Mouse (Mus musculus) spleen, adult 12 weeks (tissue): ENCODE results near the gene Tdrd7.

Experiments
- DNase-seq: peaks from one replicate; pipeline ENCODE4 v3.0.0; 2022; ENCODE audit warnings: low spot score

Tdrd7 gene

DNA sequence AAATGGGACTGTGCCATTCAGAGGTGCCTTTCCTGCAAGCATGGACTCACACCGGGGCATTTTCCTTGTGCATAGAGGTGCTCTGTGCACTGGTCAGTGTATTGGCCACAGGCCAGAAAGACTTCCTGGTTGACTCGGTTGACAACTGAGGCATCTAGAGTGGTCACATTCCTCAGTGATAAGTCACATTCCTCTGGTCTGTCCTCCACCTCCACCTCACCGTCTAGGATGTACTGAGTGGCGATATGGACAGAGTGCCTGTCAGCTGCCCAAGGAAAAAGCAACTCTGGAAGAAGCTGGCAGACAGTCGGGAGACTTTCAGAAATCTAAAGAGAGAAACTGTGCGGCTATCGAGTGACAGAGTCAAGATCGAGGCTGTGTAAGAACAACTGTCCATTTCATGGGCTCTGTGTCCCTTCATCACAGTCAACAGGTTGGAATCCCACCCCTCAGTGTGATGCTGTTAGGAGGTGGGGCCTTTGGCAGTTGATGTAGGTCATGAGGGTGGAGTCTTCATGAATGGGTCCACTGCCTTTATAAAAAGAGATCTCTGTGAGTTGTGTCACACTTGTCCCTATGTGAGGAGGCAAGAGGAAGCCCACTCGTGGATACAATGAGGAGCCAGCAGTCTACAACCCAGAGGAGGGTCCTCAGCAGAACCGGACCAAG is at the start of gene Tdrd7:
TSS of gene Tdrd7 (plus strand) at position 564 of the 669 bp plus-strand sequence.
- no peak for DNase-seq

DNA sequence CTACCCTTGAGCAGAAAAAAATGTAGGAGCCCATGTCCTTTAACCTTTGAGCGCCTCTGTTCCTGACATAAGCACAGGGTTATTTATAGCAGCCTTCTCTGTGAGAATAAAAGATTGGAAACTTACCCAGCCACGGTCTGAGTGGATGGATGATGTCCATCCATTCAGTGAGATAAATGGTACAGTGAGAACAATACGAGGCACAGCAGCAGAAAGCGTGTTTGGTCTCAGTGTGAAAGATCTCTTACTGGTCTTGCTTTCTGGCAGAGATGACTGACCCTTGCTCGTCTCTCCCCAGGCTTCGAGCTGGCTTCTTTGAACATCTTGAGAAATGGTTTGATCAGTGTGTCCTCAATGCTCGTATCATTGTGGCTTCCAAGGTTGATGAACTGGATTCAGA is 48.0 kb upstream of the Tdrd7 start:
- no peak for DNase-seq

DNA sequence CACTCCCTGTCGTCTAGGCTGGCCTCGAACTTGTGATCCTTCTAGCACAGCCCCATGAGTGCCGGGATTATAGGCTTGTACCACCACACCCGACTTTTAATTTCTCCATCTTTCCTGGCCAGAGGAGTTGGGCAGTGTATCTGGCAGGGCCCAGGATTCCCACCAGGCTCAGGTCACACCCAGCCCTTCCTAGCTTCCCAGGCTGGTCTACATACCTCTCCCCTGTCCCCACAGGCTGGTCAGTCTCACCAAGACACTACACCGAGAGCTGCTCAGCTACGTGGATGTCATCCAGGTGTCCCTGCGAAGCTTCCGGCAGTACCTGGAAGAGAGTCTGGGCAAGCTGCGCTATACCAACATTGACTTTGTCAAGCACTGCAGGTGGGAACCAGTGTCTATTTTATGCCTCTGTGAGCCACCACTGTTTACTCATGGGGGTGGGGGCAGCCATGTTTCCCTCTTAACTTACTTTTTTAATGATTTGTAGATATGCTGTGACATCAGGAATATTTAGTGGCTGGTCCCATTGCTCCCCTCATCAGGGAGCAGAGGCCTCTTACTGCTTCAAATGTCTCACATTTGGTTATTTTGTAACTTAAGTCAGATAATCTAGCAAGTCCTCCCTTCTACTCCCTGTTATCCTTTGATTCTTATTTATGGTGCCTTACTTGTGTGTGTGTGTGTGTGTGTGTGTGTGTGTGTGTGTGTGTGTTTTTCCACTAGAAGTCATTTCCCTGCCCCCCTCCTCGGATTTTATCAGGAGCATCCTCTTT is 43.3 kb upstream of the Tdrd7 start:
- DNase-seq: no peak

DNA sequence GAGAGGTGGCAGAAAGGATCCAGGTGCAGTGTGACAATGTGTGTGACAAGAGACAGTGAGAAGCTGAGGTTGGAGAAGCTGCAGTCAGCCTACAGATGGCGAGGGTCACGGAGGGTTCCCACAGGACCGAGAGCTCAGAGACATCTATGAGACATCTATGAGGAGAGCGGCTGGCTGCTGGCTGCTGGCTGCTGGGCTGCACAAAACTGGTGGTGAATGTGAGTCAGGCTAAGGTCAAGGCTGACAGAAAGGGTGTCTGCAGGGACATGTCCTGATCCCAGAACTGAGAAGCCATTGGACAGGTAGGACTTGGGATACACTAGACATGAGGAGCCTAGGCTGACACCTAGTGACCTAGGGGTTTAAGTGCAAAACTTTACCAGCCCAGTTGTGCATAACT is 41.1 kb upstream of the Tdrd7 start:
- no peak for DNase-seq

DNA sequence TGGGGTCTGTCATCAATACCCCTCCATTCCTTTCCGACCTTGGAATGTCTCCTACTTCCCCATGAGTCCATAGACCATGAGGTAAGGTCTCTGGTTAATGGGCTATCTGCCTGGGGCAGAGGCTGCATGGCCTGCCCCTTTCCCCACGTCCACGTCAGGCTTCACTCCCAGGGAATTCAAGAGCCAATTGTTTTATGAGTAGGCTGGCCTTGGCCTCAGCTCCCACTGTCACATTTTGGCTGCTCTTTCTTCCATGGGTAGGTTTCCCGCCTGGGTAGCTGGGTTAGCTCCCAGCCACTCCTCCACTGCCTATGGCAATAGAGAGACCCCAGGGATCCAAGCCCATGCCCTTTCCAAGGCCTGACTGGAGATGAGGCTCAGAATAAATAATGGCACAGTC is 36.6 kb upstream of the Tdrd7 start:
- DNase-seq: no peak

DNA sequence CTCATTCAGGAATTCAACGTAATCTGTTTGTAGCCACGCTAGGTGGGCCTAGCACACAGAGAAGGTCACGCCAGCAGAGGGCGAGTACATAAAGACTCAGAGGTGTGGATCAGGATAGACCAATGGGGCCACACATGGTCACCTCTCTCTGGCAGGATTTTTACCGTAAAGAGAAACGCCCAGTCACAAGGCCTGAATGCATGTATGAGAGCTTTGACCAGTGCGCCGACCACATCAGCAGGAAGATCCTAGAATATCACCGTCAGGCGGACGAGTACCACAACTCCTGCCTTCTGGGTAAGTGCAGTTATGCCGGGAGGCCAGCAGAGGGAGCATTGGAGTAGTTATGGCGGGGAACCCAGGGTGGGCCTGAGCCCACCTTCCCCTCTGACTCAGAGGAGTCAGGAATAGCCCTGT is 23.5 kb upstream of the Tdrd7 start:
- no peak for DNase-seq

DNA sequence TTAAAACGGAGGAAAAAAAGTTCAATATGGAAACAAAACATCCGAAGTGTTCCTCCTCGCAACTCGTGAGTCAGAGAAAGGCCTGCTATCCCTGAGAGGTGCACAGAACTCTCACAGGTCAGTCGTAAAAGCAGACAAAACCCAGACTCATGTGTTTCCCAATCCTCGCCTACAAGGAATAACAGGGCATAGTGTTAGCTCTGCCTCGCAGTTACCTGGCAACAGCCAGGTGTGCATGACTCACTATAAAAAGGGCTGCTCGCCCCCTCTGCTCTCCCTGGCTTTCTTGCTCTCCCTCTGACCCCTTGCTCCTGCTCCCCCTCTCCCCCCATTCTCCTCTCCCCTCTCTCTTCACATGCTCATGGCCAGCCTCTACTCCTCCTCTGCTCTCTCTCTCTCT is 17.4 kb upstream of the Tdrd7 start:
- DNase-seq: no peak

DNA sequence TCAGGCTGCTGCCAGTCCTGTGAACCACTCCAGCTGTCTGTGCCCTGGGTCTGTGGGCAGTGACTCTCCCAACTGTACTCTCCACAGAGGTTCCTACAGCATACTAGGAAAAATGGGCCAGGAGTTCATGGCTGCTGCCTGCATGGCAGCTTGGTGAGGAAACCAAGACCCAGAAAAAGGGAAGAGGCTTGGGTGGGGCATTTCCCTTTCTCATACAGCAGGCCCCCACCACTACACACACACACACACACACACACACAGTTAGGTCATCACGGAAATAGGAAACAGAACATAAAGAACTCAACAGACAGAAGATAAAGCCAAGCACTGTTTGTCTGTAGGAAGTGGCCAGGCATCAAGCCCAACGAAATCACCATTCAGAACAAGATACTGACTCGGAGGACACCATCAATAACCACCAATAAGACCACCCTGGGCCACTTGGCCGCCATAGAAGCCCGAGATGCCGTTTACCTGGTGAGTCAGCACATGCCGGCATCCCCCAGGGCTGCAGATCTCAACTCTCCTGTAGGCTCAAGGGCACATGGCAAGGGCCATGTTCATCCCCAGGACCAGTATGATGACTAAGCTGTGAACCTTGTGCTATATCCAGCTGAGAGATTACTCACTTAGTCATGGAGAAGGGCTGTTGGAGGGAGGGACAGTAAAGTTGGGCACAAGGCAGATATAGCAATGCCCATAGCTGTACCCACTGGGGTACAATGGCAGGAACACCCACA is 15.9 kb upstream of the Tdrd7 start:
- peak; percentile 8 for DNase-seq

DNA sequence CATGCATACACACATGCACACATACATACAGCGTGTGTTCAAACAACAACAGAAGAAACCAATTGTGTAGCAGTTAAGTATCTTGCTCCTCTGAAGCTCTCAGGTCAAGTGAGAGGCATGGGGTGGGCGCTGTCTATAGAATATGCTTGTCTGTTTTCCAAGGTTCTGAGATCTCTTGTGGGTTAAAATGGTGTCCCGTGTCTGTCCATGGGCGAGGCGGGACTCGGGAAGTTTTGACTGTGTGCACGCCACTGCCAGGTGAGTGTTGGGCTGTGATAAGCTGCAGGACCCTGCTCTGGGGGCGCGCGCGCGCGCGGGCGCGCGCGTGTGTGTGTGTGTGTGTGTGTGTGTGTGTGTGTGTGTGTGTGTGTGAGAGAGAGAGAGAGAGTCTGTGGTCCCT is 13.3 kb upstream of the Tdrd7 start:
- DNase-seq: no peak

DNA sequence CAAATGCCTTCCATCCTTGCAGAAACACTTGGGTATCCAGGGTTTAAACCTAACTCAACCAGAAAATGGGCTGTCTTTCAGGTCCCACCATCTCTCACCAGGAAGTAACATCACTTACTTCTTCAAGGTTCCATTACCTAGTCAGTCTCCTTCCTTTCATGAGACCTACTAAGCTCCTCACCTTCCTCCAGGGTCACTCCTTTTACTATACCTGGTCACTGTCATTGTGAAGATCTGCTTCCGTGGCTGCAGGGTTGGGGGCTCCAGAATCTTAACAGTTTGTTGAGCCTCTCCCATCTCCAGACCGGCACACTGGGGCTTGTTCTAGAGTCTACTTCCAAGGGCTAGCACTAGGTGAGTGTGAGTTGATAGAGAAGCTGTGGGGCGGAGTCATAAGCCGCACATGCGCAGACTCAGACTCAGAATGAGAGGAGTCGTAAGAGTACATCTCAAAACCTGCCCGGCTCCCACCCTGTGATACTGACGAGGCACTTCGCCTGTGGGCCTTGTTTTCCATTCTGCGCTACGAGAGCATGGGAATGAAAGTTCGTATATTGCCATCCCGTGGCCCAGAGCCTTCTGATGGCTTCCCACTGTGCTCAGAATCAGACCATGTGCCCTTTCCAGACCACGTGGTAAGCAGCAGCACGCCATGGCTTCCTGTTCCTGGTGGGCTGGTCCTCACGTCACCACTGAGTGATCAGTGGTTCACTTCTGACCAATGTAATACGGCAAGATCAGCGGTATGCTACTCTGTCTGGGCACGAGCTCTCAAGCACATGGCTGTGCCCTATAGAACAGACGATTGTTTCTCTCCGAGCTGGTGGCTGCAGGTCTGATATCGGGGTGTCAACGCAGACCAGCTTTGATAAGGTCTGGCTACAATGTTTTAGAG is 11.9 kb upstream of the Tdrd7 start:
- DNase-seq: no peak

DNA sequence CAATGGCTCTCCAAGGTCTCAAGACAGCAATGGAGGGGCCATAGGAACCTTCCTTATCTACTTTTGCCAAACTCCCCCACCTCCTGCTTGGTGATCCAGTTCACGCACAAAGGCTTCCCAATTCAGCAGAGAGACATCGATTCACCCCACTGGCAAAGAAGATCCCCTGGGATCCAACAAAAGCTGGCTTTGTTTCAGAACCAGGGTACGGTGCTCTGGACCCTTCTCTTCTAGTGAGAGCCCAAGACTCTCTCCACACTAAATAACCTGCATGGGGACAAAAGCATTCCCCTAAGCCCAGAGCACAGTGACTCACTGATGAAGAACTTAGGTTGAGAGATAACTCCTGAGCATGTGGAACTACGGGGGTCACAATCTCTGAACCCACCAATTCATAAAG is 9.9 kb upstream of the Tdrd7 start:
- DNase-seq: no peak

DNA sequence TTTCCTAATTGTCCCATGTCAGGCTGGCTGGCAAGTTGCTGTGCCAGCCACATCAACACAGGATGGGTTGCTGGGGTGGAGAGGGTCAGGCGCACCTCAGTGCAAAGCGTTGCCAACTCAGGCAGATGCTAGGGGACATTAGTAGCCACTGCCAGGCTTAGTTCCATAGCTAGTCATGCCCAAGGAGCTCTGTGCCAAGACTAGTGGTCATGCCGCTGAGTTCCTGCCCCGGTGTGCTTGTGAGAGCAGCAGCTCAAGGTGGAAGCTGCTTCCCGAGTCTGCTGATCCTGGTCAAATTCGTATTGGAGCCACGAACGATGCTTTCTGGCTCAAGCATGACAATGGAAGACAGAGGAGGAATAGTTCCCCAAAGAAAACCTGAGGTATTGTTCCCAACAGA is 9.0 kb upstream of the Tdrd7 start:
- DNase-seq: no peak

DNA sequence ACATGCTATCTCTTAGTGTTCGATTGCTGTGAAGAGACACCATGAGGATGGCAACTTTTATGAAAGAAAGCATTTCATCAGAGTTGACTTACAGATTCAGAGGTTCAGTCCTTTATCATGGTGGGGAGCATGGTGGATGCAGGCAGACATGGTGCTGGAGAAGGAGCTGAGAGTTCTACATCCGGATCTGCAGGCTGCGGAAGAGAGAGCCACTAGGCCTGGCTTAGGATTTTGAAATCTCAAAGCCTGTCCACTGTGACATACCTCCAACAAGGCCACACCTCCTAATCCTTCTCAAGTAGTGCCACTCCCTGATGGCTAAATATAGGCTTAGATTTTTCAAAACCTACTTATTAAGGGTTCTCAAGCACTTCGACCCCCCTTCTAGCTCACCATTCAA is 8.4 kb upstream of the Tdrd7 start:
- no peak for DNase-seq

DNA sequence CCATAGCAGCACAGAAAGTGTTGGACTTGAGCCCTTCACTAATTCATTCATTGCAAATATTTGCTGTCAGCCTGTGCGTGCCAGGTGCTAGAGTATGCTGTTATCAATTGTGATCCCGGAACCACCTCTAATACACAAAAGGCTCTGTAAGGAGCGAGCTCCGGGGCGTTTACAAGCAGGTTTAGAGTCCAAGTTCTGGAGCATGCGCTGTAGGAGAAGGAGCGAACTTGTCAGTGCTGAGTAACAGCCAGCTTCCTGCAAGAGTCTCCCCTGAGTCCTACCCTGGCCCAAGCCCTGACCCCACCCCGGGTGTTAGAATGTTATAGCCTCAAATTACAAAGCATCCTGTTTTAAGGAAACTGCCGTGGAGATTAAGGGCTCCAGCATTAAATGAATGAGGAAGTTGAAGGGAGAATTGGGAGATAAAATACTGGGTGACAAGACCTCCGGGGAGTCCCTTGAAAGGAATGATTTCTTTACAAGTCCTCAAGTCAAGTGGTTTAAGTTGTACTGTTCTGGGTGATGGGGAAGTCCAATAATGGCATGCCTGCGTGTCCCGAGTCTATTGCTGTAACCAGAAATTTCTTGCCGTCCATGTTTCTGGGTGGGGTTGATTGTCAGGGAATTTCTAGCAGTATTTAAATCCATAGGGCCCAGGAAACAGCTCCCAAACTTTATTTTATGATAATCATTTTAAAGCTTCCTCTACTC is 758 bp downstream of the Tdrd7 start:
- DNase-seq: no peak

DNA sequence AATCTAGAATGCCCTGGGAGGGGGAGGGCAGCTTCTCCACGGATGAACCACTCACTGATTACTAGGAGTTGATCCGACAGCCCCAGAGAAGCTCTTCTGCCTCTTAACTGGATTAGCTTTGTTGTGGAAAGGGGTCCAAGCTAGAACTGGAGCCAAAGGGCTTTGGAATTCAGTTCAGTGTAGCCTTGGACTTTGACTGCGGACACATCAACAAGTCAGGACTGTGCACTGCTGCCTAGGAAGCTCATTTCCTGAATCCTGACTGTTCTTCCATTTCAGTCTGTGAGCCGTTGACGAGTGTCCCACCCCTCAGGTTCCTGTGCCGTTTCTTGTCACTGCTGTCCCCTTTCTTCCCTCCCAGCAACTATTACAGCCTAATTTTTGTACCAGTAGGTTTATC is 1.6 kb downstream of the Tdrd7 start:
- DNase-seq: no peak

DNA sequence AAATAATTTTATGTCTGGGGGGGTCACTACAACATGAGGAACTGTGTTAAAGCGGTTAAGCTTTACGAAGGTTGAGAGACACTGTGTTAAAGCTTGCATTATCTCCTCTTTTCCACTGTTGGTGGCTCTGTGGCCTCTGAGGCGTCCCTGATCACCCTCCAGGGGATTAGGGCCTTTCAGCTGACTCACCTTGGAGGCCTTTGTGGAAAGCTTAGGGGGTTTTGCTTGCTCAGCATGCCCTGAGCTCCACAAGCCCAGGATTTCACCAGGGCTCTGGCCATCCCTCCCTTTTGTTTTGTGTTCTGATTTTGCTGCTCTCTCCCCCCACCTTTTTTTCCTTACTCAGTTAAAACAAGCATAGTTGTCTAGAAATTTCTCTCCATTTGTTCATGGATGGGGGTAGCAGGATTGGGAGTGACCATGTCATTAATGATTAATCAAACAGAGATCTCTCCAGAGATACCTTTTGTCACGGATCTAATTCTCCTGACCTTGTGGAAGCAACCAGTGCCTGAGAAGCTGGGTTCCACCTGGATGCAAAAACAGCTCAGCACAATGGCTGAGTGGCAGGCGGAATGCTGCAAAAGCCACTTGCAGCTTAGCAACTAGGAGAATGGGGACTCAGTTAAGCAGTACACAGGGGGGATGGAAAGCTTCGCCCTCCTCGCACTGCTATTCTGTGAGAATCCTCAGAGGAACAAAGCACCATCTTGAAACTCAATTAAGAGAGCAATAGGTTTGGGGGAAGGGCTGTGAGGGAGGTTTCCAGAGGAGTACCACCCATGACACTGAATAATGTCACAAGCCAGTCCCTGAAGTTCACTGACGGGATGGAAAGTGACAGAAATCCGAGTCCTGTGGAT is 2.6 kb downstream of the Tdrd7 start:
- no peak for DNase-seq

DNA sequence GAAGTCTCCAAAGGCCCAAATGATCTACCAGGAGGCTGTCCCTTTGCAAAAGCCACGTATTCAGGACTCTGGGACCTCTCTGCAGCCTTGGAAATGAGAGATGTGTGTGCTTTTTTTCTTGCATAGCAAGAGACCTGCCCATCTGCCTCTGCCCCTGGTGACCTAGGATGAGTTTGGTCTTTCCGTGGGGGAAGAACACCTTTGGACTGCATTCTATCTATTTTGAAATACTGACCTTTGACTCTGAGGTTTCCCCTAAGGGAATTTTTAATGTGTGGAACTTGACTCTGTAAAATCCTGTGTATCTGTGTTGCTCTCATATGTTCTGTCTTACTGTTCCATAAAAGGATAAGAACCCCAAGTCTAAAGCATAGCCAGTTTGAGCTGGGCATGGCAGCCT is 3.9 kb downstream of the Tdrd7 start:
- DNase-seq: no peak

DNA sequence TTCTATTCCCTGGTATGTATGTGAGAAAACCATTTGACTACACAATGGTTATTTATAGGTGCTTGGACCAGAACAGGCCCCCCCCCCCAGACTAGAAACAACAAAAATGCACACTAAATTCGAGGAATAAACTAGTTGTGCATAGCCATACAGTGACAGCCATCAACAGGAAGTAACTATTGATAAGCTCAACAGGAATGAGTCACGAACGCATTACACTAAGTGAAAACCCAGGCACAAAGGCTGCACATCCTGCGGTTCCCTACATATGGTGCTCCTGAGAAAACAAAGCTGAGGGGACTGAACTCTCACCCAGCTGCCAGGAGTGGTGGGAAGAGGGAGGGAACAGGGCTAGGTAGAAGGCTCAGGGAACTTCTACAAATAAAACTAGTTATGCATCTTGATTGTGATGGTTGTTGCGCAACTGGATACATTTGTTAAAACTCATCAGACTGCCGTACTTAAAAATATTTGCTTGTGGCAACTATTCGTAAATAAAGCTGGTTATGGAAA is 5.0 kb downstream of the Tdrd7 start:
- DNase-seq: no peak

DNA sequence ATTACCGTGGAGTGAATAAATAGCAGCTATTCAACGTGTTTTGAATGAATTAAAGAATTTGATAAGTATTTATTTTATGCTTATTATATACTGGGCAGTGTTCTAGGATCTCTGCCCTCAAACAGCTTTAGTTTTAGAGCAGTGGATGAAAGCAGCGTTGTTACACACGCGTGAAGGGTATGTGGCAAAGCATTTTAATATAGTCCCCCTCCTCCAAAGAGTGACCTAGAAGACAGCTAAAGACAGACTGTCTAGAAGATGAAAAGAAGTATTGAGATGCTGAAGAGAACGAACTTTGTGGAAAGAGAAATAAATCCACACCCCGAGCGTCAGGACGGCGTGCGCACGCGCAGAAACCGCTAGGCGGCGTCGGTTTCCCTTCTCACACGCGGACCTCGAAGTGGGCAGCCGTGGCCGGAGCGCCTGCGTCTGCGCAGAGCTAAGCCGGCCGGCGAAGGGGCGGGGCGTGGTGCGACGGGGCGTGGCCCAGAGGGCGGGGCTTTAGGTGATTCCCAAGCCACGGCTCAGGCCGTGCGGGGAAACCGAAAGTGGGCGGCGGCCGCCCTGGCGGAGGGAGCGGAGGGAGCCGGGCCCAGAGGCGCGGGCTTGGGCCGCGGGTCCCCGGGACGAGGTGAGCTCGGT is 6.8 kb downstream of the Tdrd7 start:
- DNase-seq: peak; percentile 97

DNA sequence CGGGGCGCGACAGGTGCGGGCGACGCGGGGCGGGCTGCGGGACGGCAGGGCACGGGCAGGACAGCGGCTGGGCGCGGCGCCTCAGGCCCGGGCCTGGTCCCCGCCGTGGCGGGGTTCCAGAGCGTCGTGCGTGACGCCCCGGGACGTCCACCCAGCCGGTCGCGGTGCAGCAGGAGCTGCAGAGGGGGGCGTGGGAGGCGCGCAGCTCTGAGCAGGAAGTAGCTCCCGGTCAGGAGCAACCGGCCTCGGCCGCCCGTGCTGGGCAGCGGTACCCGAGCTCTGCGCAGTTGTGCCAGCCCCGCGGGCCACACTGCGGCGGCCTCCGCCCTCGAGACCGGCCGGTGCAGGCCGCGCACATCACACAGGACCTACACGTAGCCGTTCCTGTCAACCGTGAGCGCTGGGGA is 7.3 kb downstream of the Tdrd7 start:
- DNase-seq: no peak
